Mouse (Mus musculus) bone marrow macrophage, adult 2 months (primary cell): ENCODE results near the gene BC051019. TPM values are rescaled to one million over a fixed set of nuclear protein-coding genes. Genes with fewer than 3 reads are reported as not detected.
A peak's percentile ranks its signal among the peaks of the same experiment; 100 is the strongest.

Source experiments
- H3K27ac ChIP-seq: 2 replicates; pipeline ENCODE4 v1.5.1; 2012; ENCODE audit warnings: low read depth, low read length; ENCODE audit not compliant: insufficient read depth
- H3K4me1 ChIP-seq: 2 replicates; pipeline ENCODE4 v1.6.1; 2012; ENCODE audit warnings: low read length; ENCODE audit not compliant: control insufficient read depth, insufficient read depth
- H3K4me3 ChIP-seq: 2 replicates; pipeline ENCODE4 v1.5.1; 2012; ENCODE audit warnings: mild to moderate bottlenecking, low read length, moderate library complexity; ENCODE audit not compliant: insufficient read depth
- CTCF ChIP-seq: IDR thresholded peaks from 2 replicates; pipeline ENCODE4 v1.5.1; 2012; ENCODE audit warnings: low read depth, mild to moderate bottlenecking, low read length, moderate library complexity
- POLR2A ChIP-seq: IDR thresholded peaks from 2 replicates; pipeline ENCODE4 v1.6.1; 2012; ENCODE audit warnings: mild to moderate bottlenecking, low read depth, low read length, borderline replicate concordance
- polyA plus RNA-seq: library from polyadenylated mRNA; stranded (reverse); fragments of >200 nt; gene quantifications from 2 replicates; pipeline ENCODE4 v1.2.4, GENCODE M21; 2012; ENCODE audit not compliant: missing spikeins, insufficient read depth, insufficient read length

BC051019 gene
- polyA plus RNA-seq, 1 experiment, result not detected

GRCm38 (mm10) chr7:109690961-109691360 is 32.7 kb downstream of the BC051019 start:
- H3K4me1 ChIP-seq, result no peaks in the 10 kb centered on the region
- TF ChIP-seq POLR2A (no peak), CTCF (no peak)
- H3K27ac ChIP-seq, result no peak overlapping the region
- no peak overlapping the region for H3K4me3 ChIP-seq

- Histone ChIP-seq H3K4me3 (no peak overlapping the region), H3K4me1 (no peaks in the 10 kb centered on the region), H3K27ac (no peak overlapping the region)
- no peak for TF ChIP-seq CTCF
- no peak for TF ChIP-seq POLR2A
These were observed 33.5 kb downstream of the BC051019 start for GRCm38 (mm10) chr7:109690101-109690500.

- no peaks in the 10 kb centered on the region for H3K4me1 ChIP-seq
- H3K27ac ChIP-seq, result no peak overlapping the region
- H3K4me3 ChIP-seq, result no peak overlapping the region
- TF ChIP-seq CTCF (no peak), POLR2A (no peak)
These were observed 37.0 kb downstream of the BC051019 start for GRCm38 (mm10) chr7:109686585-109687128.

GRCm38 (mm10) chr7:109680879-109681278 is 42.8 kb downstream of the BC051019 start:
- TF ChIP-seq CTCF (no peak), POLR2A (no peak)
- H3K27ac ChIP-seq, result no peak overlapping the region
- no peak overlapping the region for H3K4me3 ChIP-seq

GRCm38 (mm10) chr7:109680284-109680683 is 43.4 kb downstream of the BC051019 start:
- no peak overlapping the region for H3K4me3 ChIP-seq
- no peak overlapping the region for H3K27ac ChIP-seq
- no peaks in the 10 kb centered on the region for H3K4me1 ChIP-seq
- TF ChIP-seq POLR2A (no peak), CTCF (no peak)

More at GRCm38 (mm10) chr7:109680879-109681278, 42.8 kb downstream of the BC051019 start:
- H3K4me1 ChIP-seq, result no peaks in the 10 kb centered on the region

GRCm38 (mm10) chr7:109674944-109675628 is 48.6 kb downstream of the BC051019 start:
- H3K4me1 ChIP-seq, result no peaks in the 10 kb centered on the region
- H3K27ac ChIP-seq, result no peak overlapping the region
- TF ChIP-seq POLR2A (no peak), CTCF (no peak)
- no peak overlapping the region for H3K4me3 ChIP-seq

- Histone ChIP-seq H3K4me3 (peak overlapping the region; percentile 31), H3K4me1 (no peaks in the 10 kb centered on the region), H3K27ac (no peak overlapping the region)
- TF ChIP-seq CTCF (no peak), POLR2A (no peak)
These were observed 51.8 kb downstream of the BC051019 start for GRCm38 (mm10) chr7:109671581-109672471.

GRCm38 (mm10) chr7:109669426-109670170 is 54.1 kb downstream of the BC051019 start:
- TF ChIP-seq POLR2A (no peak), CTCF (no peak)
- H3K27ac ChIP-seq, result no peak overlapping the region
- peaks cover 8% of the 10 kb centered on the region for H3K4me1 ChIP-seq
- H3K4me3 ChIP-seq, result no peak overlapping the region

GRCm38 (mm10) chr7:109666664-109667063 is 57.0 kb downstream of the BC051019 start:
- no peak overlapping the region for H3K4me3 ChIP-seq
- H3K27ac ChIP-seq, result peak overlapping the region; percentile 21; the same call in 1 of the 2 replicates
- H3K4me1 ChIP-seq, result peaks cover 10% of the 10 kb centered on the region
- TF ChIP-seq POLR2A (no peak), CTCF (no peak)

GRCm38 (mm10) chr7:109662626-109663025 is 61.0 kb downstream of the BC051019 start:
- H3K27ac ChIP-seq, result no peak overlapping the region
- peaks cover 10% of the 10 kb centered on the region for H3K4me1 ChIP-seq
- TF ChIP-seq CTCF (no peak), POLR2A (no peak)
- H3K4me3 ChIP-seq, result no peak overlapping the region

Other genes starting within 250 kb of the BC051019 start
- not detected in 2 replicates for gene Trim66, start 215.7 kb downstream of the BC051019 start, polyA plus RNA-seq
- 238 and 334 TPM in 2 replicates for gene Rpl27a, start 204.7 kb downstream of the BC051019 start, polyA plus RNA-seq
- gene St5, start 20.2 kb downstream of the BC051019 start, polyA plus RNA-seq, result 1.0 and 1.2 TPM in 2 replicates
- 27.8 and 29.0 TPM in 2 replicates for gene Akip1, start 20.2 kb downstream of the BC051019 start, polyA plus RNA-seq
- gene Ascl3, start 7.9 kb upstream of the BC051019 start, polyA plus RNA-seq, result not detected in 2 replicates
- 91.0 and 101 TPM in 2 replicates for gene Tmem9b, start 29.0 kb upstream of the BC051019 start, polyA plus RNA-seq
- gene Nrip3, start 58.2 kb upstream of the BC051019 start, polyA plus RNA-seq, result not detected in 2 replicates
- not detected in 2 replicates for gene Scube2, start 141.8 kb upstream of the BC051019 start, polyA plus RNA-seq
- 159 and 160 TPM in 2 replicates for gene Dennd5a, start 236.6 kb upstream of the BC051019 start, polyA plus RNA-seq